Mouse (Mus musculus) stomach, embryonic 14.5 days (tissue): ENCODE measurements around the gene Gm13697. TPM values are rescaled to one million over a fixed set of nuclear protein-coding genes. Genes with fewer than 3 reads are reported as not detected.

Experiments
- polyA plus RNA-seq: library from polyadenylated mRNA; unstranded; fragments of >200 nt; fragmentation: Nextera tagmentation; extraction: Ambion mirVana; gene quantifications from 2 replicates; pipeline ENCODE4 v1.2.1, GENCODE M21; 2014

The Gm13697 gene
- polyA plus RNA-seq, 1 experiment from 2014 or later, result not detected

Other genes starting within 250 kb of the Gm13697 start
- gene Fam171b, start 172.1 kb upstream of the Gm13697 start, polyA plus RNA-seq, result 21.9 and 22.8 TPM in 2 replicates
- gene Zswim2, start 43.5 kb upstream of the Gm13697 start, polyA plus RNA-seq, result not detected in 2 replicates
- not detected in 2 replicates for gene Gm13698, start 29.1 kb upstream of the Gm13697 start, polyA plus RNA-seq
- not detected in 2 replicates for gene Gm13693, start 23.2 kb upstream of the Gm13697 start, polyA plus RNA-seq
- not detected in 2 replicates for gene Gm13695, start 17.4 kb upstream of the Gm13697 start, polyA plus RNA-seq
- gene Gm13696, start 11.6 kb upstream of the Gm13697 start, polyA plus RNA-seq, result not detected in 2 replicates
- not detected in 2 replicates for gene Gm13694, start 5.8 kb upstream of the Gm13697 start, polyA plus RNA-seq
- not detected in 2 replicates for gene Gm13691, start 5.8 kb downstream of the Gm13697 start, polyA plus RNA-seq